Mouse (Mus musculus): ENCODE results near the gene Gnb1. TPM values are rescaled to one million over a fixed set of nuclear protein-coding genes. Genes with fewer than 3 reads are reported as not detected.

The Gnb1 gene
- polyA plus RNA-seq, 1 experiment from 2014 or later: 300 TPM

Other genes starting within 250 kb of the Gnb1 start
- gene Faap20, start 241.6 kb upstream of the Gnb1 start, polyA plus RNA-seq (2015; fragmentation: Nextera tagmentation; extraction: Ambion mirVana): 60.3 and 70.4 TPM in 2 replicates
- 32.8 and 38.7 TPM in 2 replicates for gene Prkcz, start 130.0 kb upstream of the Gnb1 start, polyA plus RNA-seq (2015; fragmentation: Nextera tagmentation; extraction: Ambion mirVana)
- gene Gabrd, start 93.2 kb upstream of the Gnb1 start, polyA plus RNA-seq (2015; fragmentation: Nextera tagmentation; extraction: Ambion mirVana): 0.11 and 0.15 TPM in 2 replicates
- 1.4 and 1.5 TPM in 2 replicates for gene Cfap74, start 82.2 kb upstream of the Gnb1 start, polyA plus RNA-seq (2015; fragmentation: Nextera tagmentation; extraction: Ambion mirVana)
- gene Tmem52, start 22.2 kb upstream of the Gnb1 start, polyA plus RNA-seq (2015; fragmentation: Nextera tagmentation; extraction: Ambion mirVana): 4.3 and 7.3 TPM in 2 replicates
- gene Nadk, start 71.0 kb downstream of the Gnb1 start, polyA plus RNA-seq (2015; fragmentation: Nextera tagmentation; extraction: Ambion mirVana): 97.3 and 98.2 TPM in 2 replicates
- 6.2 and 7.1 TPM in 2 replicates for gene Slc35e2, start 110.1 kb downstream of the Gnb1 start, polyA plus RNA-seq (2015; fragmentation: Nextera tagmentation; extraction: Ambion mirVana)
- gene Cdk11b, start 133.5 kb downstream of the Gnb1 start, polyA plus RNA-seq (2015; fragmentation: Nextera tagmentation; extraction: Ambion mirVana): 48.4 and 49.8 TPM in 2 replicates
- gene Gm10563, start 154.0 kb downstream of the Gnb1 start, polyA plus RNA-seq (2015; fragmentation: Nextera tagmentation; extraction: Ambion mirVana): not detected in 2 replicates
- gene Mmp23, start 162.0 kb downstream of the Gnb1 start, polyA plus RNA-seq (2015; fragmentation: Nextera tagmentation; extraction: Ambion mirVana): 39.6 and 41.3 TPM in 2 replicates
- gene Mib2, start 177.8 kb downstream of the Gnb1 start, polyA plus RNA-seq (2015; fragmentation: Nextera tagmentation; extraction: Ambion mirVana): 18.6 and 18.7 TPM in 2 replicates
- gene Fndc10, start 203.0 kb downstream of the Gnb1 start, polyA plus RNA-seq (2015; fragmentation: Nextera tagmentation; extraction: Ambion mirVana): 1.9 and 2.0 TPM in 2 replicates
- 155 and 163 TPM in 2 replicates for gene Ssu72, start 213.4 kb downstream of the Gnb1 start, polyA plus RNA-seq (2015; fragmentation: Nextera tagmentation; extraction: Ambion mirVana)
- 0.16 and 0.23 TPM in 2 replicates for gene Tmem240, start 243.4 kb downstream of the Gnb1 start, polyA plus RNA-seq (2015; fragmentation: Nextera tagmentation; extraction: Ambion mirVana)